Mouse (Mus musculus): ENCODE data around the gene Jph2.
"Not testable (repeated sequence)": the region's sequence is repeated elsewhere in the genome, so short reads cannot be mapped to it uniquely, and the experiment has no call there.

Jph2 gene

DNA sequence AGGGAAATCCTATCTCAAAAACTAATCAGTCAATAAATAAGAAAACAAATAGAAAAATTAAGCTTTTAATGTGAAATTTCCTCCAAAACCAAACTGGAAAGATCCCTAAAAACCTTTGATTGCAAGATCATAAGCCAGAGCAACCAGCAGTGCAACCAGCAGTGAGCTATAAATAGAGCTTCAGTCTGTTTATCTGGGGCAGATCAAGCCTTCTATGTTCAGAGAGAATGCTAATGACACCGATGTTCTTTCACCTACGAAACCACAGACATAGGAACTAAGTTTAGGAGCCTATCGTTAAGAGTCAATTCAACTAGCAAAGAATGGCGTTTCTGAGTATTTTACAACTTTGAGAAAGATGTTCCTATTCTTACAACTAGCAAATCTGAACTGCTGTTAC lies 14.0 kb upstream of the Jph2 start:
- DNase-seq (ENCODE audit: low read depth, low spot score), result no peak

- not testable (repeated sequence) for DNase-seq (ENCODE audit: low read depth, low spot score)
These were observed 13.6 kb upstream of the Jph2 start for GRCm38 (mm10) chr2:163411344-163411743.

DNA sequence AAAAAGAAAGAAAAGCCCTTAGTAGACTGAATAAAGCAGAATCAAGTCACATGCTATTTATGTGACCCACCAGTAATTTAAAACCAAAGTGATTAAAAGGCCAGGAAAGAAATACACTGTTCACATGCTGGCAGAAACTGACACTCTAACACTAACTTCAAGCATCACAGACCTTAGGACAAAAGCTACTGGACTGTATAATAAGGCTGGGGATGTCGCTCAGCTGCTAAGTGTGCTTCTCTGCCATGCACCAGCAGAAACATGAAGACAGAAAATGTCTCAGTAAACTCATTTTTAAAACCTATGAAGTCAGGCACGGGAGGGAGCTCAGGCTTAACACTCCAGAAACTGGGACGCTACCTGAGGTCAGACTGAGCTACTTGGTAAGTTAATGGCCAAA lies 12.4 kb upstream of the Jph2 start:
- no peak for DNase-seq (ENCODE audit: low read depth, low spot score)

DNA sequence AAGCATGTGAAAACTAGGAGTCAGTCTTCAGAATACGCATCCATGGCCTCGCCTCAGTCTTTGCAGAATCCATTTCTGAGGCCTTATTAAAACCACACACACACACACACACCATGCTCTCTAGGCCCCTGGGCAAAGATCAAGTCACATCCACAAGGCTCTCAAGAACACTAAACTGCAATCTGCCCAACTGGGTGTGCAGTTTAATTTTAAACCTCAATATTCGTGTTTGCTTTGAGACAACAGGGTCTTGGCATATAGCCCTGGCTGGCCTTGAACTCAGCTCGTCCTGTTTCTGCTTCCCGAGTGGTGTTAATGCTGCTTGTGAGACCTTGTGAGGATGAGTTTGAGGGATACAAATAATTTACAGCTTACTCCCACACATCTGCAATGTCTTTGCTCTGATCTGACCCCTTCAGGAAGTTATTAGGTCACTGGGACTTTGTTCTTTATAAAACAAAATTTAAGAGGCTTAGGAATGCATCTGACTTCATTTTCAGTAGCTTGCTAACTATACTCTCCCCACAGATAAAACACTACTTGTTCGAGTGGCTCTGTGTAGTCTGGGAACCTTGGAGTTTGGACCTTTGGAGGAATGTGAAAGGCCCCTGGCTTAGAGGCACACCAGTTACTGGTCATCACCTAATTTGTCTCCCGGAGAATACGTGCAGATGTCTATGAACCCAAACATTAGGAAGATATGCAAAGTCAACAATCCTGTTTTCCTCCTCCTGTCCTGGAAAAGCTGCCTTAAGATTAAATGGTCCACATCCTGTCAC lies 6.4 kb upstream of the Jph2 start:
- no peak for DNase-seq (ENCODE audit: low read depth, low spot score)

DNA sequence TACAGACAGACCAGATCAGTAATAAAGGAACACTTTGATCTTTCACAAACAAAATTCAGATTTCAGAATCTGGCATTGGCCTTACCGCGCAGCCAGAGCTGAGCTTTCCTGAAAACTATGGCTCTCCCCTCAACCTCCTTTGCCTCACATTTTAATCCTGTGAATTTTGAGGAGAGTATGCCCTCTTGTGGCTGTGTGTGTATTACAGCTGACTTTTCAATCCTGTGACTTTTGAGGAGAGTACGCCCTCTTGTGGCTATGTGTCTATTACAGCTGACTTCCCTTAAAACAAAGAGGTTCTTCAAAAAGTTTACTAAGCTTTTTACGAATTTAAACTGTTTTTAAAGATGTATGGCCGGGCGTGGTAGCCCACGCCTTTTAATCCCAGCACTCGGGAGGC lies 3.4 kb upstream of the Jph2 start:
- DNase-seq (ENCODE audit: low read depth, low spot score), result peak; percentile 89

DNA sequence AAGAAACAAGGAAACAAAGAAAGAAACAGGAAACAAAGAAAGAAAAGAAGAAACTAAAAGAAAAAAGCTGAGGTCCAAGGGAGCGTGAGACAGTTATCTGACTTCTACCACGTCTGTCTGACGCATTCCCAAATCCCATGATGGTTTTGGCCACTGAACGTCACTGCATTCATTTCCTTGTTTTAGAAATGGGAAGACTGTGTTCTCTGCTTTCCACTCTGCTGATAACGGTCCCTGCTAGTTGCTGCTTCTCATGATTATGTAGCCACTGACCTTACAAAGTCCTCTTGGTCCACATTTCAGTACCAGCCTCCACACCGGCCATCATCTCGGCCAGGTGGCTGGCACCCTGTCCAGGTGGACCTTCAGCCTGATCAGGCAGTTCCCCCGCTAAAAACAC lies 1.4 kb upstream of the Jph2 start:
- DNase-seq (ENCODE audit: low read depth, low spot score), result no peak

DNA sequence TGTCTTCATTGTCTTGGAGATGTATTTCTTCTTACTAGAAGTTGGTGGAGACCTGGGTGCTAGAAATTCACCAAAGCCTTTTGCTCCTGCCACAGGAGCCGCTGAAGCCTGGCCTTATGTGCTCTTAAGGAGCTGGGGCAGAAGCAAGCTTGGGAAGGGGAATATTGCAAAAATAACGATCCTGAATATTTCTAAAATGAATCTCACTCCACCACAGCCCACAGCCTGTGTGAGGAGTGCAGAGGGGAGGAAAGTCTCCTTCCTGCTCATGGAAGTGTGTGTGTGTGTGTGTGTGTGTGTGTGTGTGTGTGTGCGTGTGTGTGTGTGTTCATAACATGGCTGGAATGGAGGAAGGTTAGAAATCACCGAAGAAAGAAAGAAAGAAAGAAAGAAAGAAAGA lies 977 bp upstream of the Jph2 start:
- DNase-seq (ENCODE audit: low read depth, low spot score), result no peak

- no peak for DNase-seq (ENCODE audit: low read depth, low spot score)
These were observed 722 bp downstream of the Jph2 start for GRCm38 (mm10) chr2:163397071-163397470.

GRCm38 (mm10) chr2:163394977-163395376 lies 2.8 kb downstream of the Jph2 start:
- no peak for DNase-seq (ENCODE audit: low read depth, low spot score)

DNA sequence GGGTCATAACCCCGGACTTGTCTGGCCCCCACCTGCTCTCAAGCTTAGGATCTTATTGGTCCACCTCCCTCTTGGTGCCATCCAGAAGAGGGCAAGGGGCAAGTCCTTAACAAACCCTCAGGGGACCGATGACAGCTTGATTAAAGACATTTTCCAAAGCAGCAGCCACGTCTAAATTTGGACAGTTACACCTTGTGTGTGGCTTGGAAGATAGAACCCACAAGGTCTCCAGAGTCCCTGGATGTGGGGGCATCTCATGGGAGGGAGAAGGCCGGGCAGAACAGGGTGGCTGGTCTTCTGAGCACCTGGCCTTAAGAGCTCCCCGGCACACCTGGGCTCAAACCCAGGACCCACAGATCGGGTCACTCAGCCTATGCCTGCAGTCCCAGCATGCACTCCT lies 3.8 kb downstream of the Jph2 start:
- DNase-seq (ENCODE audit: low read depth, low spot score), result no peak

GRCm38 (mm10) chr2:163393241-163393640 lies 4.6 kb downstream of the Jph2 start:
- no peak for DNase-seq (ENCODE audit: low read depth, low spot score)

DNA sequence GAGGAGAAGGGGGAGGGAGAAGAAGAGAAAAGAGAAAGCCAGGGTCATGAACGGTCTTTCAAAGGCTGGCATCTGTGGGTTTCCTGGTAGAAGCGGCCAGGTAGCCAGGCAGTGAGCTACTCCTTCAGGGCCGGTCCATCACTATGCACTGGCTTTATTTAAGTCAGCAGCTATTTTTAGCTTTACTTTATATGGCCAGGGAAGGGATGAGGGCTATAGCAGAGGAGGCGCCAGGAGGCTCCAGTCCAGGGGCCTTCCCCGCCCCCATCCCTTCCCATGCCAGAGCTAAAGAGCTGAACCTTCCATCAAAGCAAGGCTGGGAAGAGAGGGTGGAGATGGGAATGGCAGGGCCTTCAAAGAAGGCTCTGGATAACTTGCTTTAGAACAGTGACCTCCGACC lies 5.4 kb downstream of the Jph2 start:
- no peak for DNase-seq (ENCODE audit: low read depth, low spot score)

- DNase-seq (ENCODE audit: low read depth, low spot score), result peak; percentile 66
These were observed 11.2 kb downstream of the Jph2 start for GRCm38 (mm10) chr2:163386423-163387190.

- DNase-seq (ENCODE audit: low read depth, low spot score), result no peak
These were observed 12.7 kb downstream of the Jph2 start for GRCm38 (mm10) chr2:163385126-163385525.

DNA sequence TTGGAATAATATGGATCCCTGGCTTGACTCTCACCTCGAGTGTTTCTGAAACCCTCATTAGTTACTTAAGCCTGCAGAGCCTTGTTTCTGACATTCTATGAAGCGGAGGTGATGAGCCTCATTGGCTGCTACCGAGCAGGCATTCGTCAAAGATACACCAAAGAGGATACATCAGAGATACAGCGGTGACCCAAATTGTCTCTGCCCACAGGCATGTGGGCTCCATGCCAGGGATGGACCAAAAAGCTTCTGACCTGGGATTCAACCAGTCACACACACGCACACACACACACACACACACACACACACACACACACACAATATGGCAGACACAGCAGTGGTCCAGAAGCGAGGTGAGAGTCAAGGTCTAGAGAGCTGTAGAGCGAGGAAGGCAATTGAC lies 16.5 kb downstream of the Jph2 start:
- DNase-seq (ENCODE audit: low read depth, low spot score), result no peak

DNA sequence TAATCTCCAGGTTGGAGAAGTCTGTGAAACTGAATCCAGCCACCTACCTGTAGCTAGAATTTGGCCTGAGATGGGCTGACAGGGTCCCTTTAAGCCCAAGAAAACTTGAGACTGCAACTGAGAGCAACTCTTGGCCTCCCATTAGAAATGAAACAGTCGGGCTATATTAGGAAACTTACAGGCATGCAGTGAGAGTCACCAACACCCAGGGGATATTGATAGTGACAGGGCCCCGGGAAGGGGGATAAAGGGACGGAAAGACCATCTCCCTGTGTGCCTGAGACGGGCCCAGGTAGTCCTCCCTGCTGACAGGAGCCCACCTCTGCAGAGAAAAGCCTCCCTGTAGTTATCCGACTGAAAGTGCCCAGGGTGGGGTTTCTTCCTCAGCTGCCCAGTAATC lies 18.4 kb downstream of the Jph2 start:
- DNase-seq (ENCODE audit: low read depth, low spot score), result no peak

GRCm38 (mm10) chr2:163376082-163376481 lies 21.7 kb downstream of the Jph2 start:
- DNase-seq (ENCODE audit: low read depth, low spot score), result peak; percentile 72

DNA sequence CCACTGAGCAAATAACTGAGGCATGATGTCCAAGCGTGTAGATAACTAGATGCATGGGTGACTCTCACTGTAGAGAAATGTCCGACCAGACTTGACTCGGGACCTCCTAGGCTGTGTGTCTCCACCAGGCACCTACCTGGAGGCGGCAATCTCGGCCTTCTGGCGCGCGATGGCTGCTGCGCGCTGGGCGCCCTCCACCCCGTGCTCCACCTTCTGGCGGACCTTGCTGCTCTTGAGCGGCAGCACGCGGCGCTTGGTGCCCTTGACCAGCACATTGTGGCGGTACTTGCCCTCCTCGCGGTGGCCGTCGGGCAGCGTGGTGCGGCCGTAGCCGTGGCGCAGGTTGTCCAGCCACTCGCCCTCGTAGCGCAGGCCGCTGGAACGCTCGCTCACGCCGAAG lies 22.3 kb downstream of the Jph2 start:
- peak; percentile 51 for DNase-seq (ENCODE audit: low read depth, low spot score)

DNA sequence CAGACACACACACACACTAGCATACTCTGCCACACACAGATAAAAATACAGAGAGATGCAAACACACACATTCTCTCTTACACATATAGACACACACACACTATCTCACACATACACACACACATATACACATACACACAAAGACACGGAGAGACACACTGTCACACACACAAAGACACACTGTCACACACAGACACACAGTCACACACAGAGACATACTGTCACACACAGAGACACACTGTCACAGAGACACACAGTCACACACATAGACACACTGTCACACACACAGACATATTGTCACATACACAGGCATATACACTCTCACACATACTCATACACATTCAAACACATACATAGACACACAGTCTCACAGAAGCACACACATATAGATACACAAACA lies 25.2 kb downstream of the Jph2 start:
- DNase-seq (ENCODE audit: low read depth, low spot score), result no peak

GRCm38 (mm10) chr2:163370175-163370574 lies 27.6 kb downstream of the Jph2 start:
- no peak for DNase-seq (ENCODE audit: low read depth, low spot score)

- no peak for DNase-seq (ENCODE audit: low read depth, low spot score)
These were observed 32.8 kb downstream of the Jph2 start for GRCm38 (mm10) chr2:163364785-163365541.
